Mouse (Mus musculus): Measurements from ENCODE around the gene Ccn2. TPM values are rescaled to one million over a fixed set of nuclear protein-coding genes. Genes with fewer than 3 reads are reported as not detected.
"Not testable (repeated sequence)": the region's sequence is repeated elsewhere in the genome, so short reads cannot be mapped to it uniquely, and the experiment has no call there.

The Ccn2 gene
- total RNA-seq, 2 experiments from 2014 or later = 27.6 to 41.4 TPM

- intact Hi-C loops (cut with DNase I) = loop anchor here (10.0 kb wide), 1 partner anchor 263 kb away; no protein-coding TSS in a partner anchor
- DNase-seq (ENCODE audit: extremely low spot score in 1 of 2, low spot score in 2 of 2) = no peak
Observed at GRCm38 (mm10) chr10:24597789-24598188, 2.5 kb downstream of the Ccn2 start.

GRCm38 (mm10) chr10:24598693-24599092, 3.5 kb downstream of the Ccn2 start:
- intact Hi-C loops (cut with DNase I) = loop anchor here (10.0 kb wide), 1 partner anchor 264 kb away; no protein-coding TSS in a partner anchor

GRCm38 (mm10) chr10:24599802-24600201, 4.6 kb downstream of the Ccn2 start:
- DNase-seq (ENCODE audit: extremely low spot score in 1 of 2, low spot score in 2 of 2) = no peak
- intact Hi-C loops (cut with DNase I) = loop anchor here (10.0 kb wide), 1 partner anchor 265 kb away; no protein-coding TSS in a partner anchor

More at GRCm38 (mm10) chr10:24598693-24599092, 3.5 kb downstream of the Ccn2 start:
- DNase-seq (ENCODE audit: extremely low spot score in 1 of 2, low spot score in 2 of 2) = no peak

GRCm38 (mm10) chr10:24603035-24603434, 7.8 kb downstream of the Ccn2 start:
- intact Hi-C loops (cut with DNase I) = no loop called here

GRCm38 (mm10) chr10:24603727-24604126, 8.5 kb downstream of the Ccn2 start:
- no peak for DNase-seq (ENCODE audit: extremely low spot score in 1 of 2, low spot score in 2 of 2)
- intact Hi-C loops (cut with DNase I) = no loop called here

More at GRCm38 (mm10) chr10:24603035-24603434, 7.8 kb downstream of the Ccn2 start:
- no peak for DNase-seq (ENCODE audit: extremely low spot score in 1 of 2, low spot score in 2 of 2)

GRCm38 (mm10) chr10:24609146-24609545, 13.9 kb downstream of the Ccn2 start:
- no peak for DNase-seq (ENCODE audit: extremely low spot score in 1 of 2, low spot score in 2 of 2)
- intact Hi-C loops (cut with DNase I) = no loop called here

- intact Hi-C loops (cut with DNase I) = no loop called here
- DNase-seq (ENCODE audit: extremely low spot score in 1 of 2, low spot score in 2 of 2) = no peak
Observed at GRCm38 (mm10) chr10:24609766-24610165, 14.5 kb downstream of the Ccn2 start.

GRCm38 (mm10) chr10:24614726-24615125, 19.5 kb downstream of the Ccn2 start:
- intact Hi-C loops (cut with DNase I) = no loop called here

GRCm38 (mm10) chr10:24615799-24616198, 20.6 kb downstream of the Ccn2 start:
- DNase-seq (ENCODE audit: extremely low spot score in 1 of 2, low spot score in 2 of 2) = no peak
- intact Hi-C loops (cut with DNase I) = no loop called here

More at GRCm38 (mm10) chr10:24614726-24615125, 19.5 kb downstream of the Ccn2 start:
- DNase-seq (ENCODE audit: extremely low spot score in 1 of 2, low spot score in 2 of 2) = no peak

GRCm38 (mm10) chr10:24616572-24616971, 21.3 kb downstream of the Ccn2 start:
- DNase-seq (ENCODE audit: extremely low spot score in 1 of 2, low spot score in 2 of 2); intact Hi-C loops (cut with DNase I): not testable (repeated sequence)

GRCm38 (mm10) chr10:24621572-24621971, 26.3 kb downstream of the Ccn2 start:
- DNase-seq (ENCODE audit: extremely low spot score in 1 of 2, low spot score in 2 of 2) = peak; percentile 16 to 49
- intact Hi-C loops (cut with DNase I) = loop anchor here (5.0 kb wide), 3 partner anchors 239 to 429 kb away; no protein-coding TSS in a partner anchor

GRCm38 (mm10) chr10:24622586-24622985, 27.3 kb downstream of the Ccn2 start:
- DNase-seq (ENCODE audit: extremely low spot score in 1 of 2, low spot score in 2 of 2) = peak; percentile 45 to 82
- intact Hi-C loops (cut with DNase I) = loop anchor here (5.0 kb wide), 3 partner anchors 240 to 430 kb away; no protein-coding TSS in a partner anchor

GRCm38 (mm10) chr10:24625060-24625701, 29.9 kb downstream of the Ccn2 start:
- DNase-seq (ENCODE audit: extremely low spot score in 1 of 2, low spot score in 2 of 2) = peak; percentile 76 to 88
- intact Hi-C loops (cut with DNase I) = loop anchor here (2.0 kb wide), 1 partner anchor 312 kb away; no protein-coding TSS in a partner anchor

- intact Hi-C loops (cut with DNase I) = no loop called here
- DNase-seq (ENCODE audit: extremely low spot score in 1 of 2, low spot score in 2 of 2) = no peak
Observed at GRCm38 (mm10) chr10:24627262-24627661, 32.0 kb downstream of the Ccn2 start.

- intact Hi-C loops (cut with DNase I) = no loop called here
- DNase-seq (ENCODE audit: extremely low spot score in 1 of 2, low spot score in 2 of 2) = no peak
Observed at GRCm38 (mm10) chr10:24628466-24628865, 33.2 kb downstream of the Ccn2 start.

- intact Hi-C loops (cut with DNase I) = no loop called here
- DNase-seq (ENCODE audit: extremely low spot score in 1 of 2, low spot score in 2 of 2) = no peak
Observed at GRCm38 (mm10) chr10:24629086-24629720, 34.0 kb downstream of the Ccn2 start.

- intact Hi-C loops (cut with DNase I) = loop anchor here (5.0 kb wide), 2 partner anchors 87 to 157 kb away; no protein-coding TSS in a partner anchor
- peak; percentile 60 to 72 for DNase-seq (ENCODE audit: extremely low spot score in 1 of 2, low spot score in 2 of 2)
Observed at GRCm38 (mm10) chr10:24630469-24631081, 35.3 kb downstream of the Ccn2 start.

GRCm38 (mm10) chr10:24631122-24631521, 35.9 kb downstream of the Ccn2 start:
- DNase-seq (ENCODE audit: extremely low spot score in 1 of 2, low spot score in 2 of 2) = no peak
- intact Hi-C loops (cut with DNase I) = loop anchor here (5.0 kb wide), 2 partner anchors 86 to 156 kb away; no protein-coding TSS in a partner anchor

- intact Hi-C loops (cut with DNase I) = loop anchor here (5.0 kb wide), 2 partner anchors 83 to 153 kb away; no protein-coding TSS in a partner anchor
- DNase-seq (ENCODE audit: extremely low spot score in 1 of 2, low spot score in 2 of 2) = no peak
Observed at GRCm38 (mm10) chr10:24634288-24634687, 39.0 kb downstream of the Ccn2 start.
